Mouse (Mus musculus): ENCODE measurements around the gene Tmem253. TPM values are rescaled to one million over a fixed set of nuclear protein-coding genes. Genes with fewer than 3 reads are reported as not detected.
"Not testable (repeated sequence)": the region's sequence is repeated elsewhere in the genome, so short reads cannot be mapped to it uniquely, and the experiment has no call there.

Tmem253 gene
- polyA plus RNA-seq, 1 experiment from 2014 or later: 0.63 TPM

GRCm38 (mm10) chr14:52026342-52026741, 10.9 kb downstream of the Tmem253 start:
- no peak for ATAC-seq (ENCODE audit: insufficient number of reproducible peaks, insufficient read depth, low FRiP score, low TSS enrichment)
- Histone ChIP-seq H3K36me3 (no peaks in the 10 kb centered on the region), H3K27me3 (no peaks in the 10 kb centered on the region), H3K9ac (no peak overlapping the region), H3K4me1 (peaks cover 9% of the 10 kb centered on the region), H3K9me3 (no peaks in the 10 kb centered on the region), H3K4me2 (replicated peaks) (no peak overlapping the region), H3K4me3 (no peak overlapping the region), H3K27ac (no peak overlapping the region)
- WGBS: 90% methylated on average over 4 of the region's 4 CpGs

- H3K27me3 ChIP-seq: no peaks in the 10 kb centered on the region; the same call in 1 of the 2 replicates
- 80% methylated on average over 6 of the region's 6 CpGs for WGBS
- no peaks in the 10 kb centered on the region for H3K36me3 ChIP-seq
- H3K4me2 ChIP-seq (replicated peaks): no peak overlapping the region
- H3K27ac ChIP-seq: no peak overlapping the region
- no peak overlapping the region for H3K4me3 ChIP-seq
- no peaks in the 10 kb centered on the region for H3K4me1 ChIP-seq
- no peak overlapping the region for H3K9ac ChIP-seq
- no peaks in the 10 kb centered on the region for H3K9me3 ChIP-seq
- ATAC-seq (ENCODE audit: insufficient number of reproducible peaks, insufficient read depth, low FRiP score, low TSS enrichment): no peak
These were observed 20.5 kb downstream of the Tmem253 start for GRCm38 (mm10) chr14:52035926-52036325.

GRCm38 (mm10) chr14:52039332-52039731, 23.9 kb downstream of the Tmem253 start:
- Histone ChIP-seq H3K9ac (no peak overlapping the region), H3K9me3 (no peaks in the 10 kb centered on the region), H3K27me3 (no peaks in the 10 kb centered on the region; the same call in 1 of the 2 replicates), H3K4me1 (0 out of 2 replicates have a peak, but pooled peaks cover 3% of the 10 kb centered on the region), H3K4me2 (replicated peaks) (no peak overlapping the region), H3K4me3 (no peak overlapping the region), H3K36me3 (no peaks in the 10 kb centered on the region), H3K27ac (no peak overlapping the region)
- WGBS: 86% methylated on average over 5 of the region's 5 CpGs
- no peak for ATAC-seq (ENCODE audit: insufficient number of reproducible peaks, insufficient read depth, low FRiP score, low TSS enrichment)

- H3K4me2 ChIP-seq (replicated peaks); H3K9me3 ChIP-seq; H3K4me3 ChIP-seq; H3K4me1 ChIP-seq; ATAC-seq (ENCODE audit: insufficient number of reproducible peaks, insufficient read depth, low FRiP score, low TSS enrichment); H3K27me3 ChIP-seq; H3K36me3 ChIP-seq; H3K9ac ChIP-seq; H3K27ac ChIP-seq: not testable (repeated sequence)
- WGBS: 63% methylated on average over 3 of the region's 3 CpGs
These were observed 26.9 kb downstream of the Tmem253 start, which contains the start of gene Olfr221 for GRCm38 (mm10) chr14:52042359-52042758. Gene Olfr221, minus strand, starts transcription at chr14:52042459.

GRCm38 (mm10) chr14:52043446-52043845, 28.0 kb downstream of the Tmem253 start:
- Histone ChIP-seq H3K9ac (no peak overlapping the region), H3K9me3 (no peaks in the 10 kb centered on the region), H3K27ac (no peak overlapping the region), H3K4me3 (no peak overlapping the region), H3K4me1 (0 out of 2 replicates have a peak, but pooled peaks cover 3% of the 10 kb centered on the region), H3K4me2 (replicated peaks) (no peak overlapping the region), H3K36me3 (no peaks in the 10 kb centered on the region), H3K27me3 (no peaks in the 10 kb centered on the region; the same call in 1 of the 2 replicates)
- 65% methylated on average over 6 of the region's 6 CpGs for WGBS
- ATAC-seq (ENCODE audit: insufficient number of reproducible peaks, insufficient read depth, low FRiP score, low TSS enrichment): no peak

GRCm38 (mm10) chr14:52044901-52045678, 29.6 kb downstream of the Tmem253 start:
- Histone ChIP-seq H3K9ac (no peak overlapping the region), H3K27ac (0 out of 2 replicates have a peak overlapping the region, but pooled peaks have one; percentile 13), H3K4me2 (replicated peaks) (0 out of 2 replicates have a peak overlapping the region, but pooled peaks have one; percentile 8), H3K36me3 (no peaks in the 10 kb centered on the region), H3K4me1 (0 out of 2 replicates have a peak, but pooled peaks cover 3% of the 10 kb centered on the region), H3K27me3 (no peaks in the 10 kb centered on the region), H3K9me3 (no peaks in the 10 kb centered on the region), H3K4me3 (no peak overlapping the region)
- peak; percentile 81 for ATAC-seq (ENCODE audit: insufficient number of reproducible peaks, insufficient read depth, low FRiP score, low TSS enrichment)
- WGBS: 9% methylated on average over 8 of the region's 8 CpGs

- no peak overlapping the region for H3K4me3 ChIP-seq
- no peaks in the 10 kb centered on the region for H3K9me3 ChIP-seq
- no peak for ATAC-seq (ENCODE audit: insufficient number of reproducible peaks, insufficient read depth, low FRiP score, low TSS enrichment)
- no peak overlapping the region for H3K27ac ChIP-seq
- WGBS: 79% methylated on average over 9 of the region's 9 CpGs
- no peak overlapping the region for H3K9ac ChIP-seq
- 0 out of 2 replicates have a peak, but pooled peaks cover 3% of the 10 kb centered on the region for H3K4me1 ChIP-seq
- H3K27me3 ChIP-seq: no peaks in the 10 kb centered on the region
- no peak overlapping the region for H3K4me2 ChIP-seq (replicated peaks)
- no peaks in the 10 kb centered on the region for H3K36me3 ChIP-seq
These were observed 30.6 kb downstream of the Tmem253 start for GRCm38 (mm10) chr14:52045966-52046565.

- WGBS: 91% methylated on average over 3 of the region's 3 CpGs
- ATAC-seq (ENCODE audit: insufficient number of reproducible peaks, insufficient read depth, low FRiP score, low TSS enrichment); H3K4me3 ChIP-seq; H3K27ac ChIP-seq; H3K4me1 ChIP-seq; H3K27me3 ChIP-seq; H3K9me3 ChIP-seq; H3K9ac ChIP-seq; H3K4me2 ChIP-seq (replicated peaks); H3K36me3 ChIP-seq: not testable (repeated sequence)
These were observed 37.3 kb downstream of the Tmem253 start for GRCm38 (mm10) chr14:52052720-52053119.

- Histone ChIP-seq H3K4me2 (replicated peaks) (no peak overlapping the region), H3K9me3 (no peaks in the 10 kb centered on the region), H3K27ac (no peak overlapping the region), H3K36me3 (no peaks in the 10 kb centered on the region), H3K4me3 (no peak overlapping the region), H3K27me3 (no peaks in the 10 kb centered on the region), H3K4me1 (no peaks in the 10 kb centered on the region), H3K9ac (no peak overlapping the region)
- 61% methylated on average over 4 of the region's 4 CpGs for WGBS
- no peak for ATAC-seq (ENCODE audit: insufficient number of reproducible peaks, insufficient read depth, low FRiP score, low TSS enrichment)
These were observed 44.5 kb downstream of the Tmem253 start for GRCm38 (mm10) chr14:52059982-52060381.

GRCm38 (mm10) chr14:52060800-52061199, 45.3 kb downstream of the Tmem253 start:
- H3K4me1 ChIP-seq: no peaks in the 10 kb centered on the region
- no peak for ATAC-seq (ENCODE audit: insufficient number of reproducible peaks, insufficient read depth, low FRiP score, low TSS enrichment)
- 94% methylated on average over 1 of the region's 1 CpGs for WGBS
- no peaks in the 10 kb centered on the region for H3K36me3 ChIP-seq
- H3K4me2 ChIP-seq (replicated peaks): no peak overlapping the region
- H3K4me3 ChIP-seq: no peak overlapping the region
- no peaks in the 10 kb centered on the region for H3K9me3 ChIP-seq
- H3K27me3 ChIP-seq: no peaks in the 10 kb centered on the region
- no peak overlapping the region for H3K27ac ChIP-seq
- no peak overlapping the region for H3K9ac ChIP-seq

- H3K4me2 ChIP-seq (replicated peaks): no peak overlapping the region
- H3K9me3 ChIP-seq: no peaks in the 10 kb centered on the region
- no peaks in the 10 kb centered on the region for H3K27me3 ChIP-seq
- no peaks in the 10 kb centered on the region for H3K4me1 ChIP-seq
- no peak for ATAC-seq (ENCODE audit: insufficient number of reproducible peaks, insufficient read depth, low FRiP score, low TSS enrichment)
- H3K36me3 ChIP-seq: no peaks in the 10 kb centered on the region
- H3K9ac ChIP-seq: no peak overlapping the region
- WGBS: 85% methylated on average over 8 of the region's 8 CpGs
- no peak overlapping the region for H3K4me3 ChIP-seq
- no peak overlapping the region for H3K27ac ChIP-seq
These were observed 46.3 kb downstream of the Tmem253 start for GRCm38 (mm10) chr14:52061798-52062197.

GRCm38 (mm10) chr14:52066135-52066534, 50.7 kb downstream of the Tmem253 start:
- H3K4me2 ChIP-seq (replicated peaks): no peak overlapping the region
- peaks cover 8% of the 10 kb centered on the region for H3K36me3 ChIP-seq
- H3K9me3 ChIP-seq: no peaks in the 10 kb centered on the region
- H3K4me1 ChIP-seq: no peaks in the 10 kb centered on the region
- 60% methylated on average over 4 of the region's 4 CpGs for WGBS
- no peak for ATAC-seq (ENCODE audit: insufficient number of reproducible peaks, insufficient read depth, low FRiP score, low TSS enrichment)
- H3K27ac ChIP-seq: no peak overlapping the region
- no peak overlapping the region for H3K9ac ChIP-seq
- H3K27me3 ChIP-seq: no peaks in the 10 kb centered on the region
- no peak overlapping the region for H3K4me3 ChIP-seq

Data from embryonic facial prominence, embryonic 12.5 days (tissue).